Mouse (Mus musculus) limb, embryonic 10.5 days (tissue): ENCODE results near the gene Mettl26. TPM values are rescaled to one million over a fixed set of nuclear protein-coding genes. Genes with fewer than 3 reads are reported as not detected.

Experiments used
- DNase-seq: peaks from one replicate; pipeline ENCODE4 v3.0.0-alpha.2; 2017; ENCODE audit warnings: low spot score
- H3K27ac ChIP-seq: fragments of 300-500 bp; sonication (generic); 2 replicates; pipeline ENCODE4 v1.5.1; 2016; ENCODE audit warnings: mild to moderate bottlenecking
- H3K27me3 ChIP-seq: fragments of 300-500 bp; sonication (generic); 2 replicates; pipeline ENCODE4 v1.6.1; 2016; ENCODE audit warnings: low read depth, mild to moderate bottlenecking; ENCODE audit not compliant: poor library complexity, severe bottlenecking
- H3K36me3 ChIP-seq: fragments of 300-500 bp; sonication (generic); 2 replicates; pipeline ENCODE4 v1.6.1; 2016; ENCODE audit warnings: mild to moderate bottlenecking, moderate library complexity
- H3K4me1 ChIP-seq: fragments of 300-500 bp; sonication (generic); 2 replicates; pipeline ENCODE4 v1.6.1; 2016
- H3K4me3 ChIP-seq: fragments of 300-500 bp; sonication (generic); 2 replicates; pipeline ENCODE4 v1.5.1; 2016; ENCODE audit warnings: mild to moderate bottlenecking, moderate library complexity
- H3K9me3 ChIP-seq: fragments of 300-500 bp; sonication (generic); replicated peaks from 2 replicates; pipeline ENCODE4 v1.6.1; 2016; ENCODE audit warnings: mild to moderate bottlenecking
- WGBS: fragments of 180-500 bp; shearing (Covaris S2); methylation state at CpG from one replicate; pipeline ENCODE4 v1.1.7; 2016; 5-methylcytosine and 5-hydroxymethylcytosine counted together
- polyA plus RNA-seq: library from polyadenylated mRNA; unstranded; fragments of >200 nt; fragmentation: Nextera tagmentation; extraction: Ambion mirVana; gene quantifications from 2 replicates; pipeline ENCODE4 v1.2.1, GENCODE M21; 2016

Gene Mettl26
- polyA plus RNA-seq, 1 experiment from 2014 or later: 69.6 TPM

DNA sequence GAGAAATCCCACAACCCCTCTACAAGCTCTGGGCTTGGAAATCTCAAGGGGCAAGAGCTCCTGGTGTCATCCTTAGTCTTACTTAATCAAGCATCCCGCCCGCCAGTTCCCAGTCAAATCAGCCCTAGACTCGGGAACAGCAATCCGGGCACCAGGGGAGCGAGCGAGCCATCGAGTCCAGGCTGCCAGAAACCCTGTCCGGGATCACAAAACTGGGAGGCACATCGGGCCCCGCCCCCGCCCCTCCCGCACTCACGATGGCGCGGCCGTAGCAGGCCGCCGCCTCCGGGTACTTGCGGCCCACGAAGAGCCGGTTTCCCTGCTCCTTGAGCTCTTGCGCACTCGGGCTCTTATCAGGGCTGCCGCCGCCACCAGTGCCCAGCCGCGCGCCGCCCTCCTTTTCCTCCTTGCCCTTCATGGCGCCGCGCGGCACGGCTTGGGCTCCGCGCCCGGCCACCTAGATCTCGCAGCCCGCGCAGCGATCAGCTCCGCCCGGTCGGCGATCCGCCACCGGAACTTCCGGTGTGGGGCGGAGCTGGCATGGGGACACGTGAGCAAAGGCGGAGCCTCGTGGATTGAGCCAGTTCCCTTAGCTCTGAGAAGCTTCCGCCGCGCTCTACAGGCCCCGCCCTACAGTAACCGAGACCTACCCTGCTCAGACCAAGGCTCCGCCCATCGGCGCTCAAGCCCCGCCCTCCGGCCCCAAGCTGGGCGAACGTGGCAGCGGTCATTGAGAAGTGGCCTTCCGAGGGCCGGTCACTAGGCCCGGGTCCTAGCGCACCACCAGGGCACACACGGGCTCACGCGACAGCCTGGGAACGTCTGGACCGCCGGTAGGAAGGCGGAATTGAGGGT is 42.2 kb upstream of the Mettl26 start:
- no peaks in the 10 kb centered on the region for H3K27me3 ChIP-seq
- DNase-seq: peak; percentile 97
- H3K4me1 ChIP-seq: peaks cover 91% of the 10 kb centered on the region
- peaks cover 61% of the 10 kb centered on the region for H3K36me3 ChIP-seq
- no peaks in the 10 kb centered on the region for H3K9me3 ChIP-seq
- H3K4me3 ChIP-seq: peak overlapping the region; percentile 77
- H3K27ac ChIP-seq: peak overlapping the region; percentile 95
- WGBS: under 1% methylated on average over 77 of the region's 77 CpGs

DNA sequence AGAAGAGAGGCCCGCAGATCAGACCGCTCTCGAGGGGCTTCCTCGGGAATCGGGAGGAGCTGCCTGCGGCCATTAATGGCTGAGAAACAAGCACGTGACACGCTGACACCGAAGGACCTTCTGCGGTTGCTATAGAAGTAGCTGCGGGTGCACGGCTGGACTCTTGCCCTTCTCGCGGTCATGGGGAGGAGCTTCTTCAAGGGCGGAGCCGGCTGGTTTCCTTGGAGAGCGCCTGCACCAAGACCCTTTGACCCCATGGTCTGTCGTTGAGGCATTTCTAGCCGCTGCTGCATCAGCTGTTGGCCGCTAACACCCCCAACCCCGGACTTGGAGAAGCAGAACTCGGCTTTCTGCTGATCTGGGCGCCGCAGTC is 41.6 kb upstream of the Mettl26 start, which contains the start of gene Stub1:
Gene Stub1 (minus strand): TSS at position 114 of the 373 bp plus-strand sequence.
- no peaks in the 10 kb centered on the region for H3K27me3 ChIP-seq
- H3K9me3 ChIP-seq: no peaks in the 10 kb centered on the region
- H3K4me3 ChIP-seq: peak within 1 kb of the TSS; percentile 77
- peaks cover 61% of the 10 kb centered on the region for H3K36me3 ChIP-seq
- no peak for DNase-seq
- under 1% methylated on average over 24 of the region's 24 CpGs for WGBS
- peaks cover 90% of the 10 kb centered on the region for H3K4me1 ChIP-seq
- peak within 1 kb of the TSS; percentile 95 for H3K27ac ChIP-seq

DNA sequence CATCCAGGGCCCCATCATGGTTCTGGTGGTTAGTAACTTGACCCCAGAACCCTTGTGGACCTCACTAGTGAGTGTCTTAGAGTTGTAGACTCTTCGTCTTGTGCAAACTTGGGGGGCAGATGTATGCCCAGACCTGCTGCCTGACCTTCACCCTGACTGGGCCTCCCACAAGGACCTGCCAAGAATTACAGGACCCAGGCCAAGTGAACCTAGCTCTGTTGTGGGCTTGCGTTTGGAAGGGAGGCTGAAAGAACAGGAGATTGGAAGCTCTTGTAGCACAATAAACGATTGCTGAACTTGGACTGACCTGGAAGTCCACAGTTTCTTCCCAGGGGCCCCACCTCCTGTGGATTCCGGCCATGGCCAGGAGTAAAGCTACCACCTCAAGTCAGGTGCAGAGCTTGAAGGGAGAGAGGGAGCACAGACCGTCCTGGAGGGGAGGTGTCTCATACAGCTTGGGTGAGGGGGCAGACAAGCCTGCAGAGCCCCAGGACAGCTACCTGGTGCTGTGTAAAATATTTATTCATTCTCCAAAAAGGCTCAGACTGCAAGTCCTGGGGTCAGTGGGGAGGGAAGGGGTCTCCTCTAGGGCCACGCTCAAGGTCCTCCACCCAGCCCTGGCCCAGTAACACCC is 40.8 kb upstream of the Mettl26 start:
- no peaks in the 10 kb centered on the region for H3K27me3 ChIP-seq
- DNase-seq: no peak
- WGBS: 55% methylated on average over 6 of the region's 6 CpGs
- H3K36me3 ChIP-seq: peaks cover 69% of the 10 kb centered on the region
- H3K4me1 ChIP-seq: peaks cover 88% of the 10 kb centered on the region
- H3K27ac ChIP-seq: peak overlapping the region; percentile 95
- no peaks in the 10 kb centered on the region for H3K9me3 ChIP-seq
- H3K4me3 ChIP-seq: peak overlapping the region; percentile 77

DNA sequence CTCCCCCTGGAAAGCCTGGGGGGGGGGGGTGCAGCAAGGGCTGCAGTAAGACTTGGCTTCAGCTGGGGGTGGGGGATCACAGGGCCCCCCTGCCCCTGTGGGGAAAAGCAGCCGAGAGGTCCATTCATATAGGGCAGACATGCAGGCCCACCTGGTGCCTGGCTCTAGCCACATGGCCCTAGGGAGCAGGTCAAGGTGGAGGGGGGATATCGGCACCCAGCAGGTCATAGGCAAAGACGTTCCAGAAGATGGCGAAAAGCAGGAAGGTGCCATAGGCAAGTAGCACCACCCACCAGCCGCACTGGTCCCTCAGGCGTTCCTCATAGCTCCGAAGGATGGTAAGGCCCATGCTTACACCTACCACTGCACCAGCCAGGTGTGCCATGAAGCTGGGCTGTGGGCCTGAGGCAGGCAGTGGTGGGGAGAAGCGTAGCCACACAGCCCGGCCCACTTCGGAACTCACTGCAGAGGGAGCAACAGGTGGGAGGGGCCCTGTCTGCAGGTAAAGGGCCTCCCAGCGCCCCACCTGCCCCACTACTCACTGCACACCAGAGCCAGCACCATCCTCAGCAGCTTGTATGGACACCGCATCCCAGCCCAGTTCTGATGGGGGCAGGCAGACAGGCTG is 40.2 kb upstream of the Mettl26 start:
- Histone ChIP-seq H3K9me3 (no peaks in the 10 kb centered on the region), H3K27ac (peak overlapping the region; percentile 95; the same call in 1 of the 2 replicates), H3K4me3 (peak overlapping the region; percentile 77), H3K27me3 (no peaks in the 10 kb centered on the region), H3K4me1 (peaks cover 87% of the 10 kb centered on the region), H3K36me3 (peaks cover 71% of the 10 kb centered on the region)
- 91% methylated on average over 12 of the region's 12 CpGs for WGBS
- DNase-seq: no peak

DNA sequence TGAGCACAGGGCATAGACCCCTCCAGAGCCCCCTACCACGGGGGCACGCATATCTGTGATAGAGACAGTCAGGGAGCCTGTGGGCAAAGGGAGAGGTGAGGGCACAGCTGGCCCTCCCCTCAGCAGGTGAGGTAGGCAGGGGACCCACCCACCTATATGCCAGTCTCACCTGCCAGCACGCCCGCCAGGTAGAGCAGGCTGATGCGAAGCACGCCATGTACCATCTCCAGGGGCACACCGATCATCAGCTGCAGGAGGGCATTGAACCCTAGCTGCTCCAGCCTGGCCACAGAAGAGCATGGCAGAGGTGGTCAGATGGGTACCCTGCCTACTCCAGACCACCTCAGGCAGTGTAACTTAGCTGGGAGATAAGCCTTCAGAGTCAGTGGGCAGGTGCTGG is 39.6 kb upstream of the Mettl26 start:
- no peak overlapping the region for H3K27ac ChIP-seq
- peak overlapping the region; percentile 77 for H3K4me3 ChIP-seq
- WGBS: 94% methylated on average over 7 of the region's 7 CpGs

DNA sequence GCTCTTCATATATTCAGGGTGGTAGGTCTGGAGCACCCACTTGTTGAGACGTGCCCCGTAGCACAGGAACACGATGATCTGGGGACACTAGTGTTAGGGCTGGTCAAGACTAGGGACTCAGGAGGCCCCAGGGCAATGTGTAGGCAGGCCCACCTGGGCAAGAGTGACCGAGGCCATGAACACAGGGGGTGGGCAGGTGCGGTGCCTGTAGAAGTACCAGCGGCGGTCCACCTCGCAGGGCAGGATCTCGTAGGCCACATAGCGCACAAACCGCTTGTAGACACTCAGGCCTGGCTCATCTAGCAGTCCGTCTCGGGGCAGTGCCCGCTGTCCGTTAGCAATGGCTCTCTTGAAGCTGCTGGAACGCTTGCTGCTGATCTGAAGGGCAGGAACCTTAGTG is 39.1 kb upstream of the Mettl26 start:
- WGBS: 92% methylated on average over 16 of the region's 16 CpGs
- peak overlapping the region; percentile 77 for H3K4me3 ChIP-seq
- DNase-seq: no peak
- peaks cover 77% of the 10 kb centered on the region for H3K4me1 ChIP-seq
- H3K27ac ChIP-seq: peak overlapping the region; percentile 79; the same call in 1 of the 2 replicates
- peaks cover 71% of the 10 kb centered on the region for H3K36me3 ChIP-seq
- no peaks in the 10 kb centered on the region for H3K9me3 ChIP-seq
- no peaks in the 10 kb centered on the region for H3K27me3 ChIP-seq

More for the DNA sequence above, 39.6 kb upstream of the Mettl26 start:
- DNase-seq: no peak
- peaks cover 71% of the 10 kb centered on the region for H3K36me3 ChIP-seq
- H3K4me1 ChIP-seq: peaks cover 82% of the 10 kb centered on the region
- no peaks in the 10 kb centered on the region for H3K9me3 ChIP-seq
- no peaks in the 10 kb centered on the region for H3K27me3 ChIP-seq

DNA sequence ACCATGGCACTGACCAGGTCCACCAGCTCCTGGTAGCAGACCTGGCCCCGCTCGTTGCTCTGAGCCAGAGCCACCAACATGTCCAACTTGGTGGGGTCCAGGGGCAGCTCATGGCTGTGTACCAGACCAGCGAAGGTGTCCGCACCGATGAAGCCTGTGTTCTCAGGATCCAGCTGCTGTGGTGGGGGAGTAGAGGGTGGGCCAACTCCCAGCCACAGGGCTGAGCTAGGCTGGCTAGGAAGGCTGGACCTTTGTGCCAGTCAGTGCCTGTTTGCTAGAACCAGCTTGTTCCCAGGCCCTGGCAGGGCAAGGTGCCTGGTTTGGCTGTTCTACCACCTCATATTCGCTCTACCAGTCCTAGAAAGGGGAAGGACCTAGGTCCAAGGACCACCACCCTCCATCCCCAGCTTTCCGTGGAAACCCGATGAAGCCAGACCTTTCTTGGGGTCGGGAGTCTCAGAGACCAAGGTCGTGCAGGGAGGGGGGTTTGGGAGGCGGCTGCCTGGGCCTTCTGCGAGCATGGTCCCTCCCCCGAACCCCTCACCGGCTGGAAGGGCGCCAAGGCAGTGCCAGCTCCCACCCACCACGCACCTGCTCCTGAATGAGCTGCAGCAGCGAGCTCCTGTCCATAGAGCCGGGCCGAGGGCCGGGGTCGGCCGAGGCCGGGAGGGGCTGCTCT is 38.3 kb upstream of the Mettl26 start:
- peak overlapping the region; percentile 77 for H3K4me3 ChIP-seq
- 25% methylated on average over 23 of the region's 23 CpGs for WGBS
- peak overlapping the region; percentile 79 for H3K27ac ChIP-seq
- H3K4me1 ChIP-seq: peaks cover 70% of the 10 kb centered on the region
- H3K27me3 ChIP-seq: no peaks in the 10 kb centered on the region
- no peak for DNase-seq
- H3K9me3 ChIP-seq: no peaks in the 10 kb centered on the region
- peaks cover 71% of the 10 kb centered on the region for H3K36me3 ChIP-seq

DNA sequence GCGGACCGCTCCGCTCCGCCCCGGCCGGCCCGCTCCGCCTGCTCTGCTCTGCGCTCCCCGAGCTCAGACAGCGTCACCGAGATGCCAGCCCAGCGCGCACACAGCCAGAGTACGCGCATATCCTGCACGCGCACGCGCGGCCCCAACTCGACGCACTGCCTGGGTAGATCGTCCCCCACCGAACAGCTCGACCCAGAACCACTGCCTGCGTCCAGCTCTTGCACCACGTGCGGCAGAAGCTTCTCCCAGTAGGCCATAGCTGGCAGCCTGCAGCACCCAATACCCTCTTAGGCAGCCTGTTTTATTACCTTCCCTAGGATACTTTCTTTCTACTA is 37.8 kb upstream of the Mettl26 start, which contains the start of gene Rhbdl1:
Gene Rhbdl1 (minus strand): TSS at position 220 of the 335 bp plus-strand sequence.
- 2% methylated on average over 29 of the region's 29 CpGs for WGBS
- peaks cover 65% of the 10 kb centered on the region for H3K4me1 ChIP-seq
- peak; percentile 77 for DNase-seq

DNA sequence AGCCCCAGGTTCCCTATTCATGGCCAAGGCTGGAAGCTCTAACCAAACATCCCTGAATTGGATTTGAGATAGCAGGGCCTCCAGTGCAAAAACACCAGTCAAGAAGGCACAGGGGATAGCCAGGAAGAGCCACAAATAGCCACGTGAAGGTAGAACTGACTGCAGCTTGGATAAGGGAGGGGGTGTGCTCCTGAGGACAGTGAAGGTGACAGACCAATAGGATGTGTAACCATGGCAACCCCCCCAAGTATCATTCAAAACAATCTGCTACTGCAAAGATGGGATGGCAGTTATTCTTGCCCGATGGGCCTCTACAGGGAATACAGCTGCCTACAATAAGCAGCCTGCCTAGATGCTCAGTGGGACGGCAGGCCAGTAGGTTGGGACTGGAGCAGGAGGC is 37.3 kb upstream of the Mettl26 start:
- Histone ChIP-seq H3K36me3 (peaks cover 75% of the 10 kb centered on the region), H3K9me3 (no peaks in the 10 kb centered on the region), H3K27me3 (no peaks in the 10 kb centered on the region), H3K4me1 (peaks cover 67% of the 10 kb centered on the region), H3K4me3 (peak overlapping the region; percentile 77), H3K27ac (no peak overlapping the region)
- WGBS: 61% methylated on average over 3 of the region's 3 CpGs
- no peak for DNase-seq

More for the DNA sequence above, 37.8 kb upstream of the Mettl26 start, which contains the start of gene Rhbdl1:
- peaks cover 71% of the 10 kb centered on the region for H3K36me3 ChIP-seq
- no peaks in the 10 kb centered on the region for H3K9me3 ChIP-seq
- H3K4me3 ChIP-seq: peak within 1 kb of the TSS; percentile 77
- H3K27me3 ChIP-seq: no peaks in the 10 kb centered on the region
- peak within 1 kb of the TSS; percentile 79 for H3K27ac ChIP-seq

DNA sequence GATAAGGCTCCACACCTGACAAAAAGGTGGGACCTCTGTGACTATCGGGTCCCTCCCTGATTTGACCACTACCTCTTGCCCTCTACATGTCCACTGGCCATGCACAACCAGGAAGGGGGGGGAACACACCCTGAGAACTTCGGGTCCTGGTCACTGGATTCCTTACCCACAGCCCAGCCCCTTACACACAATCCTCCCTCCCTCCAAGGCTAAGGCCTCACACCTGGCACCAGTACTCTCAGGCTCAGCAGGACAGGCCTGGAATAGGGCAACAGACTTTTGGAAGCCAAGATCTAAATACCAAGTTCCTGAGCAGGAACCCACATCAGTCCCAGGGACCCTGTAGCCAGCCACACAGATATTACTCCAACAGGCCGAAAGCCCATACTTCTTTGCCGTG is 36.0 kb upstream of the Mettl26 start:
- 89% methylated on average over 4 of the region's 4 CpGs for WGBS
- no peak for DNase-seq
- H3K27ac ChIP-seq: no peak overlapping the region
- H3K9me3 ChIP-seq: no peaks in the 10 kb centered on the region
- H3K4me3 ChIP-seq: no peak overlapping the region
- H3K27me3 ChIP-seq: no peaks in the 10 kb centered on the region
- peaks cover 83% of the 10 kb centered on the region for H3K36me3 ChIP-seq
- H3K4me1 ChIP-seq: peaks cover 73% of the 10 kb centered on the region

DNA sequence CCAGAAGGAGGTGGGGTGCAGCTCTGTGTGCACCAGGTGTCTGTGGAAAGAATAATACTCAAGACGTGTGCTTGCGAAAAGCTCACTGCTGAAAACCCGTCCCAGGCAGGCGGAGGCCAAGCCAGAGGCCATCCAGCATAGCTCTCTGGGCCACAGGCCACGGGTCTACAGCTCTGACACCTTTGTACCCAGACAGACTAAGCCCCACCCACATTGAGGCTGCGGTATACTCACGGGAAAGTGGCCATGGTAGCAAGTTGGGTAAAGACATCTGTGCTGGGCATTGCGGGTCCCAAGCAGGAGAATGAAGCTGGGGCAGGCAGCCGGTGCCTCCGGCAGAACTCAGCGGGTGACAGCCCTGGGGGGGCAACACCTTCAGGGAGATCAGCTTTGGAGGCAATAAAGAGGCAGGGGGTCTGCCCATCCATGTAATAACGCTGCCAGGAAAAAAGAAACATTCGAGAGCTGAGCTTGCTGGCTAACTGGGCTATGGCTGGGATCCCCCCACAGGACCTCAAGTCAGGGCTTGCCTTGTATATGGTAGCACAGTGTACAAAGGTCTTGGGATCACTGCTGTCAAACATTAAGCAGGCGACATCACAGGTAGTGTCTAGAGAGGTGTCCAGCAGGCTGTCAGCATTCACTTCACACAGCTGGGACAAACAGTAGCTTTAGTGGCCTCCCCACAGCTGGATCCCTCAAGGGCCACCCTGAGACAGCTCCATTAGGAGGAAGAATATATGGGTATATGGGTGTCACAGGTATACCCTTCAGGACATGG is 35.2 kb upstream of the Mettl26 start:
- 84% methylated on average over 14 of the region's 14 CpGs for WGBS
- Histone ChIP-seq H3K4me3 (no peak overlapping the region), H3K27me3 (no peaks in the 10 kb centered on the region), H3K4me1 (peaks cover 70% of the 10 kb centered on the region), H3K9me3 (no peaks in the 10 kb centered on the region), H3K27ac (no peak overlapping the region), H3K36me3 (peaks cover 79% of the 10 kb centered on the region)
- no peak for DNase-seq

DNA sequence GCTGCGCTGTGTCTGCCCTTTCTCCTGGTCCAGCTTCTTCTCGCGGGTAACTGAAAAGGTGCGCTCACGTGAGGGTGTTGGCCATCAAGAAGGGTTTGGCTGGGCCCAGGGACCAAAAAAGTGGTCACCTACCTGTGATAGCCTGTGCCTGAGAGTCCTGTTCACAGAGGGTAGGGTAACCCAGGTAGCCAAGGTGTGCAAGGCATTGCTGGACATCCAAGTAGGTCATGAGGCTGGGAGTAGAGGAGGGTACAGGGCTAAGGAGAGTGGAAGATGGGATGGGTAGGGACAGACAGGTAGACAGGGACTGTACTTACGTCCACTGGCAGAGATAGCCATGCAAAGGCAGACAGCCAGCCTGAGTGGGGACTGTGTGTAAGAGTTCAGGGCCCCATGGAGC is 34.4 kb upstream of the Mettl26 start:
- 98% methylated on average over 6 of the region's 6 CpGs for WGBS
- Histone ChIP-seq H3K4me3 (0 out of 2 replicates have a peak overlapping the region, but pooled peaks have one; percentile 6), H3K9me3 (no peaks in the 10 kb centered on the region), H3K36me3 (peaks cover 75% of the 10 kb centered on the region), H3K27me3 (no peaks in the 10 kb centered on the region), H3K27ac (no peak overlapping the region), H3K4me1 (peaks cover 65% of the 10 kb centered on the region)
- DNase-seq: no peak
